Mouse (Mus musculus) lung, adult 2 months (tissue): ENCODE results near the gene Ccdc88c.

Experiments used
- CTCF ChIP-seq: fragments of 200-500 bp; IDR thresholded peaks from 2 replicates; pipeline ENCODE4 v1.5.1; 2011; ENCODE audit warnings: mild to moderate bottlenecking, low read length, control low read depth; ENCODE audit not compliant: insufficient read depth
- POLR2A ChIP-seq: fragments of 200-500 bp; IDR thresholded peaks from 2 replicates; pipeline ENCODE4 v1.6.1; 2011; ENCODE audit warnings: low read depth, mild to moderate bottlenecking, control low read depth, low read length, borderline replicate concordance; ENCODE audit errors: extremely low read depth

- TF ChIP-seq POLR2A (no peak), CTCF (no peak)
These were observed 29.5 kb downstream of the Ccdc88c start for GRCm38 (mm10) chr12:100999061-100999954.
